Mouse (Mus musculus): ENCODE results near the gene E330014E10Rik. TPM values are rescaled to one million over a fixed set of nuclear protein-coding genes. Genes with fewer than 3 reads are reported as not detected.
"Not testable (repeated sequence)": the region's sequence is repeated elsewhere in the genome, so short reads cannot be mapped to it uniquely, and the experiment has no call there.

E330014E10Rik gene
- not detected in 2 replicates for total RNA-seq (2014; rRNA removed)
- not detected in 2 replicates for polyA plus RNA-seq (2015; fragmentation: Nextera tagmentation; extraction: Ambion mirVana)

GRCm38 (mm10) chr5:95775690-95776089 is at the start of gene E330014E10Rik:
Gene E330014E10Rik, plus strand, starts transcription at chr5:95775990.
- H3K36me3 ChIP-seq (ENCODE audit: insufficient read depth); H3K4me2 ChIP-seq (ENCODE audit: low read depth); H3K9ac ChIP-seq; DNase-seq; ATAC-seq; H3K4me3 ChIP-seq (ENCODE audit: low read depth, low read length); H3K4me1 ChIP-seq (ENCODE audit: insufficient read depth); H3K27ac ChIP-seq (ENCODE audit: low read depth, low read length); H3K27me3 ChIP-seq (ENCODE audit: insufficient read depth, low read length); H3K9me3 ChIP-seq (ENCODE audit: low read length): not testable (repeated sequence)
- WGBS = no CpG with 5 or more reads among the region's 2 CpGs

- not testable (repeated sequence) for H3K4me2 ChIP-seq (ENCODE audit: low read depth); H3K4me3 ChIP-seq (ENCODE audit: low read depth, low read length); H3K27me3 ChIP-seq (ENCODE audit: insufficient read depth, low read length); H3K9ac ChIP-seq; H3K36me3 ChIP-seq (ENCODE audit: insufficient read depth); DNase-seq; H3K27ac ChIP-seq (ENCODE audit: low read depth, low read length); H3K9me3 ChIP-seq (ENCODE audit: low read length); ATAC-seq; H3K4me1 ChIP-seq (ENCODE audit: insufficient read depth)
- no CpG with 5 or more reads among the region's 1 CpGs for WGBS
Measured at GRCm38 (mm10) chr5:95736073-95736472, 39.7 kb upstream of the E330014E10Rik start, which contains the start of gene Gm7978. Gene Gm7978, minus strand, starts transcription at chr5:95736173.

DNA sequence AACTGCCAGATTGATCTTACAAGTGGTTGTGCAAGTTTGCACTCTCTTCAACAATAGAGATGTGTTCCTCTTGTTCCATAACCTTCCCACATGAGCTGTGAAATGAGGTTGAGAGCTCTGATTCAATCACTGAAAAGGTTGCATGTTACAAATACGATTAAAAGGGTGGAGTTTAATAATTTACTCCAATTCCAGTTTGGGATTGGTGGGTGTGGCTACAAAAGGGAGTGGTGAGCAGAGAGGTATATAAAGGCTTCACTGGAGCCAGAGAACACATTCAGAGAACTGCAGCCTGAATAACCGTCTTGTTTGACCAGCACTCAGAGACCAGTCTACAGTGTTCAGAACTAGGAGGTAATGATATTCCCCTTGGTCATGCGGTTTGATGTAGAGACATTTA is 34.1 kb upstream of the E330014E10Rik start, which contains the start of gene Gm7982:
Gene Gm7982 (plus strand): TSS at position 301 of the 400 bp plus-strand sequence.
- not testable (repeated sequence) for H3K9me3 ChIP-seq (ENCODE audit: low read length); H3K9ac ChIP-seq; DNase-seq; H3K27me3 ChIP-seq (ENCODE audit: insufficient read depth, low read length); H3K4me3 ChIP-seq (ENCODE audit: low read depth, low read length); H3K4me2 ChIP-seq (ENCODE audit: low read depth); H3K4me1 ChIP-seq (ENCODE audit: insufficient read depth); H3K27ac ChIP-seq (ENCODE audit: low read depth, low read length); H3K36me3 ChIP-seq (ENCODE audit: insufficient read depth); ATAC-seq
- WGBS = no CpG with 5 or more reads among the region's 3 CpGs

DNA sequence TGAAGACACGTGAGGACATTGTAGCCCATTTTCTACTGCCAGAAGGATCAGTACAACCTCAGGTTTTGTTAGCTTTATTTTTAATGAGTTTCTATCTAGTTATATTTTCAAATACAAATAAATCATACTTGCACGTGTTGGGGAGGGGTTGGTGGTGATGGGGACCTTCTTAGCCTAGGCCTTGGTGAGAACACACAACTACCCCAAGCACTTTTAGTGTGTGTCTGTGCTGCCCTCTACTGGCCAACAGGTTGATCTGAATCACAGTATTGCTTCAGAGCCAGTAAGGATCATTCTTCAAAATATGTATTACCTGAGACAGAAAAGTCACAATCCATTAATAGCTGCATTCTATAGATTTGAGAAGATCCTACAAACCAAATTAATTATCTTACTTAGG is 35.1 kb downstream of the E330014E10Rik start:
- not testable (repeated sequence) for H3K9ac ChIP-seq; H3K4me1 ChIP-seq (ENCODE audit: insufficient read depth); DNase-seq; H3K9me3 ChIP-seq (ENCODE audit: low read length); H3K4me3 ChIP-seq (ENCODE audit: low read depth, low read length); H3K36me3 ChIP-seq (ENCODE audit: insufficient read depth); H3K27me3 ChIP-seq (ENCODE audit: insufficient read depth, low read length); ATAC-seq; H3K4me2 ChIP-seq (ENCODE audit: low read depth); H3K27ac ChIP-seq (ENCODE audit: low read depth, low read length)
- WGBS = 53% methylated on average over 2 of the region's 2 CpGs

GRCm38 (mm10) chr5:95836580-95836979 is 60.8 kb downstream of the E330014E10Rik start:
- no peaks in the 10 kb centered on the region for H3K4me1 ChIP-seq (ENCODE audit: insufficient read depth)
- H3K27ac ChIP-seq (ENCODE audit: low read depth, low read length) = no peak overlapping the region
- no peaks in the 10 kb centered on the region for H3K9me3 ChIP-seq (ENCODE audit: low read length)
- TF ChIP-seq CTCF (IDR thresholded peaks at IDR 0.05; ENCODE audit: low read depth) = no peak
- H3K36me3 ChIP-seq (ENCODE audit: insufficient read depth) = no peaks in the 10 kb centered on the region
- H3K4me2 ChIP-seq (ENCODE audit: low read depth) = no peak overlapping the region
- H3K9ac ChIP-seq = no peak overlapping the region
- WGBS = 71% methylated on average over 4 of the region's 4 CpGs
- ATAC-seq (no peak), DNase-seq (no peak)
- H3K4me3 ChIP-seq (ENCODE audit: low read depth, low read length) = no peak overlapping the region
- H3K27me3 ChIP-seq (ENCODE audit: insufficient read depth, low read length) = no peaks in the 10 kb centered on the region

DNA sequence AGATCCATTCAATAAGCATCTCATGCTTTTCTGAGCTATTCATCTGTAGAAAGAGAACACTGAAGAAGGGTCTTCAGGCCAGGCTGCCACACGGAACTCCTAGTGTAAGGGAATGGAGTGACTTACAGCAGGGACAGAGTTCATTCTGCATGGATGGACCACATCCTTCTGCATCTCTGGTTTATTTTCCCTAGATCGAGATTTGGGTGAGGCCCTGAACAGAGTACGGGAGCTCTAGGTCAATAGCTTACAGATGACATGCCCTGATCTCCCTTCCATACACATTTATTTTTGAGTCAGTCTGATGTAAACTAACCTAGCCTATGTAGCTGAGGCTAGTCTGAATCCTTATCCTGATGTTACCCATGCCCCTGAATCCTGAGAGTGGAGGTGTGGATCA is 78.2 kb downstream of the E330014E10Rik start:
- no peaks in the 10 kb centered on the region for H3K36me3 ChIP-seq (ENCODE audit: insufficient read depth)
- no peak for TF ChIP-seq CTCF (IDR thresholded peaks at IDR 0.05; ENCODE audit: low read depth)
- ATAC-seq (no peak), DNase-seq (no peak)
- 87% methylated on average over 3 of the region's 3 CpGs for WGBS
- no peak overlapping the region for H3K4me2 ChIP-seq (ENCODE audit: low read depth)
- H3K9me3 ChIP-seq (ENCODE audit: low read length) = no peaks in the 10 kb centered on the region
- H3K27me3 ChIP-seq (ENCODE audit: insufficient read depth, low read length) = no peaks in the 10 kb centered on the region
- H3K4me1 ChIP-seq (ENCODE audit: insufficient read depth) = no peaks in the 10 kb centered on the region
- H3K27ac ChIP-seq (ENCODE audit: low read depth, low read length) = no peak overlapping the region
- H3K4me3 ChIP-seq (ENCODE audit: low read depth, low read length) = no peak overlapping the region
- H3K9ac ChIP-seq = no peak overlapping the region

Other genes starting within 250 kb of the E330014E10Rik start
- not detected in 2 replicates for gene Gm7971, start 181.1 kb upstream of the E330014E10Rik start, total RNA-seq (2014; rRNA removed)
- gene Gm7971, start 181.1 kb upstream of the E330014E10Rik start, polyA plus RNA-seq (2015; fragmentation: Nextera tagmentation; extraction: Ambion mirVana) = not detected in 2 replicates
- not detected in 2 replicates for gene Gm7978, start 39.8 kb upstream of the E330014E10Rik start, total RNA-seq (2014; rRNA removed)
- not detected in 2 replicates for gene Gm7978, start 39.8 kb upstream of the E330014E10Rik start, polyA plus RNA-seq (2015; fragmentation: Nextera tagmentation; extraction: Ambion mirVana)
- gene Gm7982, start 34.0 kb upstream of the E330014E10Rik start, total RNA-seq (2014; rRNA removed) = not detected in 2 replicates
- not detected in 2 replicates for gene Gm7982, start 34.0 kb upstream of the E330014E10Rik start, polyA plus RNA-seq (2015; fragmentation: Nextera tagmentation; extraction: Ambion mirVana)
- gene Cxcl13, start 181.0 kb downstream of the E330014E10Rik start, total RNA-seq (2014; rRNA removed) = not detected in 2 replicates
- gene Cxcl13, start 181.0 kb downstream of the E330014E10Rik start, polyA plus RNA-seq (2015; fragmentation: Nextera tagmentation; extraction: Ambion mirVana) = 0.22 TPM in 1 of 2 replicates, not detected in the other

Data from forebrain, postnatal 0 days (tissue).